In the genomic region with DNA sequence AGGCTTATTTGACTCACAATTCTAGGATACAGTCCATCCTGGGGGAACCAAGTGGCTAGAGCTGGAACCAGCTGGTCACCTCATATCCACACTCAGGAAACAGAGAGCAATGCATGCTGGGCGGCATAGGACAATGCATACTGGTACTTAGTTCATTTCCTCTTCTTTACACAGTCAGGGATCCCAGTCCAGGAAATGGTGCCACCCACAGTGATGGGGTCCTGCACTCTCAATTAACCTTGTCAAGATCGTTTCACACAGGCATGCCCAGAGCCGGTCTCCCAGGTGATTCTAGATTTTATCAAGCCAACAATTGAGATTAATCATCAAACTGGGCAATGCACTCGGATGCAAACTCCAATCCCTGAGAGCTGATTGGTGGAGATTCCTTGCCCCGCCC, we compare ENCODE assay signal across 18 mouse cellular contexts.
DNase-seq lines count a peak whose midpoint lies in the region; ATAC-seq lines count a peak whose summit lies in the region.
"Had no signal": no experiment of that assay in that cellular context is flagged by ENCODE, and none has a peak within 500 bp of the region (broad histone marks: within the 10 kb centered on the region; RNA-seq: fewer than 3 reads in every experiment).

No protein-coding gene starts in this region.

- ATAC-seq in inflammation-experienced regulatory T-cells, adult 6 months = no peak
- ATAC-seq: CD4-positive, CD25-positive, alpha-beta regulatory T cell, adult 4 months; forebrain, embryonic 13.5 days; hindbrain, postnatal 0 days; intestine, embryonic 16.5 days; midbrain, embryonic 16.5 days had no signal

- DNase-seq in kidney, adult 8-10 months = peak; percentile 14 to 17
- no peak for DNase-seq in kidney, postnatal 14 days
- peak; percentile 32 for DNase-seq in ES-CJ7 (ENCODE audit: low read depth, low spot score)
- peak; percentile 29 for DNase-seq in ZHBTc4 (ENCODE audit: low read depth, low spot score)
- DNase-seq in kidney, postnatal 25 days = peak; percentile 6 to 39
- DNase-seq in left cerebral cortex, adult 8-10 months (ENCODE audit: low spot score in 2 of 2) = no peak
- DNase-seq: adrenal gland, adult 2 months; cerebellum, adult 2 months; cerebellum, postnatal 14 days; gastrocnemius, postnatal 14 days; layer of hippocampus, adult 9-11 months; right cerebral cortex, postnatal 4 days had no signal

Comparison
In these comparisons a context has a peak if more than half of its experiments do, and no peak if none do; other contexts are left out.
1. DNase-seq: peak in kidney, adult 8-10 months (2 of 2), ES-CJ7 (single experiment), ZHBTc4 (single experiment) and kidney, postnatal 25 days (2 of 2); none in kidney, postnatal 14 days (single experiment) and left cerebral cortex, adult 8-10 months (0 of 2).